Mouse (Mus musculus) heart, postnatal 14 days (tissue): ENCODE results near the gene Emc9. TPM values are rescaled to one million over a fixed set of nuclear protein-coding genes. Genes with fewer than 3 reads are reported as not detected.

Experiments used
- DNase-seq, 2 experiments: peaks; one replicate each; pipeline ENCODE4 v3.0.0; 2021 to 2022
- intact Hi-C: fragments of 180-260 bp; cut with DNase I; formaldehyde crosslinking; loops from one replicate; pipeline ENCODE4 v1.15.1; 2025
- long read RNA-seq, 2 experiments: library from polyadenylated mRNA; stranded (forward); transcript quantifications; one replicate each; pipeline ENCODE4 v2.0.0; 2021
- total RNA-seq, 2 experiments: library from RNA; stranded (reverse); gene quantifications; 2 replicates each; pipeline ENCODE4 v1.2.3; 2021

Emc9 gene
- 10 to 100 TPM; 39.9 to 45.0 TPM for total RNA-seq
- long read RNA-seq, experiment 1, transcript Emc9-201 (5 exons, 855 nt), result major isoform, 38 of 42 reads
- long read RNA-seq, experiment 1, partial matches to known transcripts, result 0 of 42 reads
- long read RNA-seq, experiment 1, other reads (novel, unspliced or antisense), result 3 of 42 reads
- long read RNA-seq, experiment 2, transcript Emc9-201 (5 exons, 855 nt), result major isoform, 41 of 43 reads
- long read RNA-seq, experiment 2, partial matches to known transcripts, result 0 of 43 reads
- long read RNA-seq, experiment 2, other reads (novel, unspliced or antisense), result 1 of 43 reads

DNA sequence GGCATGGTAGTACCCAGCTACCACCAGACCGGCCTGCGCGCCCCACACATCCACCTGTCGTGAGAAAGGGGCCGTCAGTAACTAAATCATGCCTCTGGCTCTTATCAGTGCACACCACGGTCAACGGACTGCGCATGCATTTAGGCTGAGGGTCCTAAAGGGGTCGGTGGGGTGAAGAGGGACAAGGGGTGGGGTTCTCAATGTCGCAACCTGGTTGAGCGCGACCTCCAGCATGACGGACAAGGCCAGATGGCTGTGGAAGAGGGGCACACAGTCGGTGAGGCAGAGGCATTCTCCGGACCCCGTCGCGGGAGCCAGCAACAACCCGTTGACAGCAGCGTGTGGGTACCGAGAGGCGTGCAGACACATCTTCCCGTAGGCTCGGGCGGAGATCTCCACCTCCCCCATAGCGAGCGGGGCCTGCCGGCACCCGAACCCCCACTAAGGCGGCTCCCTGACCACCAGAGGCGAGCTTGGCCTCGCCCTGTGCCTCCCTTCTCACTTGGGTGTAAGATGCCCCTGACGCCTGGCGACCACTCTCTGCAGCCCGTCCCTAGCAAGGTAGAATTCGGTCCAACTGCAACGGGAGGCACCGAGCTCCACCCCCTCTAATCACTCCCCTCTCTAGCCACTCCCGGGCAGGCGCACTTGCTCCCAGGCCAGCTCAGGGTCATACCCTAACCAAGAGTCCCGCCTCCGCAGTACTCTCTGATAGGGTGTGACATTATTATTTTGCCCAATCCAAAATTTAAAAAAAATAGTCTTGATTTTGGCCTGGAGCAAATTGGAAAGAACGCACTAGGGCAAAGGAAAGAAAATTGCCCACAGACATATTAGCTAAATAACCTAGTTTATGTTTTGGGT lies at the start of gene Emc9:
Emc9 (minus strand) TSS at position 601 of the 864 bp plus-strand sequence.
- peak; percentile 79 to 80 for DNase-seq
- intact Hi-C loops, result no loop called here

DNA sequence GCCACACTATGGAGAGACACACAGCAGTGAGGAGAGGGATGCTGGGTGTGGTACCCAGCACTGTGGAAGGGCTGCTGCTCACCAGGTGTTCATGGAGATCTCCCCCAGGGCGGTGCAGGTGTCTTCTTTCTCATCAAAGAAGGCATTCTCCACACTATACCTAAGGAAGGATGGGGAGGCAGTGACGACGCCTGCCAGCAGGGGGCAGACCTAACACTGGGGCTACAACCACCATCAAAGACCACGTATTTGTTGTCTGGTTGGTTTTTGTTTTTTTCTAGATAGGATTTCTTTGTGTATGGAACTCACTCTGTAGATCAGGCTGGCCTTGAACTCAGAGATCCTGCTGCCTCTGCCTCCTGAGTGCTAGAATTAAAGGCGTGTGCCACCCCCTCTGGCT lies 44.2 kb upstream of the Emc9 start:
- intact Hi-C loops, result no loop called here
- peak; percentile 59 to 72 for DNase-seq

DNA sequence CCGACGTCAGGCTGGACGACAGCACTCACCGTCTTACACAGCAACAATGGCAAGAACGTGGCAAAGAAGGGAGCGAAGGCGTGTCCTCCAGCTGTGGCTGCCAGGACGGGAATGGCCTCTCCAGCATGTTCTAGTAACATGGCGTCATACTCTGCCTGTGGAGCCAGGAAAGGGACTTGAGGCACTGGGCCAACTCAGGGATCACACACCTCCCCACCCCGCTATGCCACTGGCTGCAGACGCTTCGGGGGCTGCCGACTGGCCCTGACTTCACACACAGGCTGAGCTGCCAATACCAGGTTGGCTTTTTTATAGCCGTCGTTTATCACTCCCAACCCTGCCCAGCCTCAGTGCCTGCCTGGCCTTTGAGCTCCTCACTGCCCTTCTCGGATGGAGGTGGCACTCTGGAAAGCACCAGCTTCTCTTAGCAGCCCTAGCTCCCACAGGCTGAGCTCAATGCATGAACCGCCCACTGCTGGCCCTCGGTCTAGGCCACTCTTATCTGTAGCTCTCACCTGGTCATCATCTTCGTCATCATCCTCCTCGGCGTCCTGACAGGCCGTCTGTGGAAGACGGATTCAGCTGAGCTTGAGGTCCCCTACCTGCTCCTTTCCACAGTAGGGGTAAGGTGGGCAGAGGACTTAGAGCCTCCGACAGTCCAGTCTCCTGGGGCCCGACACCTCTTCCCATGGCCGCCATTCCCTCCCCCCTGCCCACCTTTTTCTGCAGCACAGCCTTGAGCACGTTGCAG lies 43.1 kb upstream of the Emc9 start:
- no peak for DNase-seq
- intact Hi-C loops, result no loop called here

DNA sequence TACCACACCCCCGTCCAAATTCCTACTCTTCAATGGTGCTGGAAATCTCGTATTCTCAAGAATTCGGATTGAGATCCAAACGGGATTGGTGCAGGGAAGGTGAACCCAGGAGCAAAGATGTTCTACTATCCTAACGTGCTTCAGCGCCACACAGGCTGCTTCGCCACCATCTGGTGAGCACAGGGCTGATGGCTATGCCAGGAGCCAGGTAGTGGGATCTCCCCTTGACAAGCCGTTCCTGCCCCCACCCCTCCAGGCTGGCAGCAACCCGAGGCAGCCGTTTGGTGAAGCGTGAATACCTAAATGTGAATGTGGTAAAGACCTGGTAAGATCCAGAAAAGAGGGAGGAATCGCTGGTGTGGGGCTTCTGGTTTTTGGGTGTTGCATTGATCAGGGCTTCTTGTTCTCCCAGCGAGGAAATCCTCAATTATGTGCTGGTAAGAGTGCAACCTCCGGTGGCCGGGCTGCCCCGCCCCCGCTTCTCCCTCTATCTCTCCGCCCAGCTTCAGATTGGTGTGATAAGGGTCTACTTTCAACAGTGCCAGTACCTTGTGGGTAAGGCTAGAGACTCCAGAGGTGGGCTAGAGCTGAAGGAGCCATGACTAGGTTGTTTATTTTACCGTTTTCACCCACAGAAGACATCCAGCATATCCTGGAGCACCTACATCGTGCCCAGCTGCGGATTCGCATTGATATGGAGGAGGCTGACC lies 33.5 kb upstream of the Emc9 start:
- intact Hi-C loops, result no loop called here
- DNase-seq, result no peak

DNA sequence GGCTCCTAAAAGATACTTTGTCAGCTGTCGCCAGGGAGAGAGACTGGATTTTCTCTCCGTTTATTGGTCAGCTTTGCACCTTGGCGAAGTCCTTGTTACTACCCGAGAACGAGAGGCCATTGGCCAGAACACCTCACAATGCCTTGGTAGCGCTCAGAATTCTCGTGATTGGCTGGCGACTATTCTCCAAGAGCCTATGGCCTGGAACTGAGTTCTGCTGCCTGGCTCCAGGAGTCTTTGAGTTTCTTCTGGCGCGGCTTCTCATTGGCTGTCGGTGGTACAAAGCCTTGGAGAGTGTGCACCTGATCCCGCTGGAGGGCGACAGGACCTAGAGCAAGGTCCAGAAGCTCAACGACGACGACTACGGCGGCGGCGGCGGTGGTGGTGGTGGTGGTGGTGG lies 32.7 kb upstream of the Emc9 start, which contains the start of gene Rec8:
Rec8 (plus strand) TSS at position 216 of the 400 bp plus-strand sequence.
- DNase-seq, result peak in 1 of 2 experiments; percentile 17
- intact Hi-C loops, result no loop called here

DNA sequence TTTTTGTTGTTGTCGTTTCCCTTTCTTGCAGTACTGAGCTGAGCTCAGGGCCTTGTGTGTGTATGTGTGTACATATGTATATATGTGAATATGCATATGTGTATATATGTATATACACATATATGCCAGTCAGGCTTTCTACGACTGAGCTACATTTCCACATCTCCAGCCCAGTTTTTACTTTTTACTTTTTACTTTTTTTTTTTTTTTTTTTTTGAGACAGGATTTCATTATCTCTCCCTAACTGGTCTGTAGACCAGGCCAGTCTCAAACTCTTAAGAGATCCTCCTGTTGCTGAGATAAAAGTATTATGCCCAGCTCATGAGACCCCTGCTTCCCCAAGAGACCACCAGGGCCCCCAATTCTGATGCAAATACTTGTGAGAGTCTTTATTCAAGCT lies 31.7 kb upstream of the Emc9 start:
- no peak for DNase-seq
- intact Hi-C loops, result no loop called here

DNA sequence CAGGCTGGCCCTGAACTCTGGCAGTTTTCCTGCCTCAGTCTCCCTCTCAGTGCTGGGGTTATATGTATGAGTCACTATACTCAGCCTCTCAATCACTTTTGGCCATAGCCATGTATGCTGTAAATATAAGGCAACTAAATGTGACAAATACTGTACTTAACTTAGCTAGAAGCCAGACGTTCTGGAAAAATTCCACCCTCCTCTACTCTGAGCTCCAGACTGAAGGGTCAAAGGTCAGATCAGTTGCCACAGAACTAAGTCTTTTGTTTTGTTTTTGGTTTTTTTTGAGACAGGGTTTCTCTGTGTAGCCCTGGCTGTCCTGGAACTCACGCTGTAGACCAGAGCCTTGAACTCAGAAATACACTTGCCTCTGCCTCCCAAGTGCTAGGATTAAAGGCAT lies 30.8 kb upstream of the Emc9 start:
- DNase-seq, result no peak
- intact Hi-C loops, result no loop called here

DNA sequence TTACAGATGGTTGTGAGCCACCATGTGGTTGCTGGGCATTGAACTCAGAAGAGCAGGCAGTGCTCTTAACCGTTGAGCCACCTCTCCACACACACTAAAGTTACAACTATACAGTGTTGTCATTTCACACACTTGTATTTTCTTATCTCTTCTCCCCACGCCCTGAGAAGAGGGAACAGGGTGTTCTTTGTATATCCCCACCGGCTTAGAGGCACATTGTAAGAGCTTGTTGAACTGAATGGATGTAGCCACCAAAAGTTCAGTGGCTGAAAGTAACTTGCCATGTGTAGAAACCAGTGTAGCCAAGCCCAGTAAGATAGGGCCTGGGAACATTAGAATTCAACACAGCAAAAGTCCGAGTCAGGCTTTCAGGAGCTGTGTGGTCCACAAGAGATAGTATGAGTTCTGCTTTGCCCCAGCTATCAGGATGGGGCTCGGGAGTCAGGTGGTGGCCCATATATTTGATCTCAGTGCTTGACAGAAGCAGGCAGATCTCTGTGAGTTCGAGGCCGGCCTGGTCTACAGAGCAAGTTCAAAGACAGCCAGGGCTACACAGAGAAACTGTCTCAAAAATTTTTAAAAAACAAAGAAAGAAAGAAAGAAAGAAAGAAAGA lies 29.6 kb upstream of the Emc9 start:
- no peak for DNase-seq
- intact Hi-C loops, result no loop called here

DNA sequence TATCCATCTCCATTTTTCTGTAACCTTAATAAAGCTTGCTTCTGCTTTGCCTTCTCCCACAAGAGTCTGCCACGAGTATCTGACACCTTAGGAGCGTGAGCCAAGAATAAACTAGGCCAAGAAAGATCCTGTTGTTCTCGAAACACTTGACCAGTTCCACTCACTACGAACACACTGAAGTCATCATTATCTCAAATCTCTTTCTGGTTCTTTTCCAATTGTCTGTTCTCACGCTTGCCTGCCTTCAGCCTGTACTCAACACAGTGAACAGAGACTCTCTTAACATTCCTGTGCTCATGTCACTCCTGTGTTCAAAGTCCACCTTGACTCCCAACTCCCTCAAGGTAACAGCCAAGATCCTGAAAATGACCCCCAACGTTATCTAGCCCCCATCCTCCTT lies 28.2 kb upstream of the Emc9 start:
- intact Hi-C loops, result no loop called here

DNA sequence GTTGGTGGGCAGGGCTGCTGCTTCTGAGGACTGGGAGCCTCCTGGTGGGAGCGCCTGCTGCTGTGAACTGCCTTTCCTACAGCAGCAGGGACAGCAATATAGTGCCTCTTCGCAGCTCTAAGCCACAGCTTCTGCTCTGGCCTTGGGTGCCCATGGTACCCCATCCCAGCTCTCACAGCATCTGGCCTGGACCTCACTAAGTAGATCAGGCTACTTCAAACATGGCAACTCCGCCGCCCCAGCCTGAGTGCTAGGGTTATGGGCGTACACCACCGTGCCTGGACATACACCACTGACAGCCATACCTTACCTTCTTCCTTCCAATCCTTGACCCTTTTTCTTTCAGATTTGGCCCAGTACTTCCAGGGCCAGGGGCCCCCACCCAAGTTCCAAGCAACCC lies 23.2 kb upstream of the Emc9 start:
- intact Hi-C loops, result no loop called here
- DNase-seq, result no peak

More for the DNA sequence above, 28.2 kb upstream of the Emc9 start:
- no peak for DNase-seq

DNA sequence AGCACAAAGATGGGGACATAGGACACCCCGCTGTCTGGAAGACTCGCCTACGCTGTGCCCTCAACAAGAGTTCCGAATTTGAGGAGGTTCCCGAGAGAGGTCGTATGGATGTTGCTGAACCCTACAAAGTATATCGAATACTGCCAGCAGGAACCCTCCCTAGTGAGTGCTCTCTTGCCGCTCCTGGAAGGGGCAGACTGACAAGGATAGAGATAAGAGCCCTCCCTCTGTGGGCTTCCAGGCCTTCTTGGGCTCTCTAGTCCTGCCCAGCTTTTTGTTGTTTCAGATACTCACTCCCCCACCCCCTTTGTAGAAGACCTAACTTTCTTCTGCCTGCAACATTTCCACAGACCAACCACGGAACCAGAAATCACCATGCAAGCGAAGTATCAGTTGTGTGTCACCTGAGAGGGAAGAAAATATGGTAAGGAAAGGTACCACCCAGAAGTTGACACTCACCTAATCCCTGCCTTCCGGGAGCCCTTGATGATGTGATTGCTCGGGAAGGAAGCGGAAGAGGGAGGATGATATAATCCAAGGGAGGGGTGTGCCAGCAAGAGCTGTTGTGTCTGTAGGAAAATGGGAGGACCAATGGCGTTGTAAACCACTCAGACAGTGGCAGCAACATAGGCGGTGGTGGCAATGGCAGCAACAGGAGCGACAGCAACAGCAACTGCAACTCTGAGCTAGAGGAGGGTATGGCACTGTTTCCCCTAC lies 20.8 kb upstream of the Emc9 start:
- no peak for DNase-seq
- intact Hi-C loops, result no loop called here

DNA sequence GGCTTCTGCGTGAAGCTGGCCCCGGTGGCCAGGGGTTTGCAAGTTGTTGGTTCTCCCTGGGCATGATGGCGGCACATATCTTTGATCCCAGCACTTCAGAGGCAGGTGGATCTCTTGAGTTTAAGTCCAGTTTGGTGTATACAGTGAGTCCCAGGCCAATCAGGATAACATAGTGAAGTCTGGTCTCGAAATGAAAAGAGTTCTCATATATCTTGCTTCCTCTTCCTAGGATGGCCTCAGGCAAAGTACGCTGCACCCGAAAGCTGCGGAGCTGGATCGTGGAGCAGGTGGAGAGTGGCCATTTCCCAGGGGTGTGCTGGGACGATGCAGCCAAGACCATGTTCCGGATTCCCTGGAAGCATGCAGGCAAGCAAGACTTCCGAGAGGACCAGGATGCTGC lies 19.7 kb upstream of the Emc9 start:
- no peak for DNase-seq
- intact Hi-C loops, result loop anchor here (5.0 kb wide), 2 partner anchors 43 to 108 kb away; partner anchors contain the start of genes A730061H03Rik and Dcaf11

DNA sequence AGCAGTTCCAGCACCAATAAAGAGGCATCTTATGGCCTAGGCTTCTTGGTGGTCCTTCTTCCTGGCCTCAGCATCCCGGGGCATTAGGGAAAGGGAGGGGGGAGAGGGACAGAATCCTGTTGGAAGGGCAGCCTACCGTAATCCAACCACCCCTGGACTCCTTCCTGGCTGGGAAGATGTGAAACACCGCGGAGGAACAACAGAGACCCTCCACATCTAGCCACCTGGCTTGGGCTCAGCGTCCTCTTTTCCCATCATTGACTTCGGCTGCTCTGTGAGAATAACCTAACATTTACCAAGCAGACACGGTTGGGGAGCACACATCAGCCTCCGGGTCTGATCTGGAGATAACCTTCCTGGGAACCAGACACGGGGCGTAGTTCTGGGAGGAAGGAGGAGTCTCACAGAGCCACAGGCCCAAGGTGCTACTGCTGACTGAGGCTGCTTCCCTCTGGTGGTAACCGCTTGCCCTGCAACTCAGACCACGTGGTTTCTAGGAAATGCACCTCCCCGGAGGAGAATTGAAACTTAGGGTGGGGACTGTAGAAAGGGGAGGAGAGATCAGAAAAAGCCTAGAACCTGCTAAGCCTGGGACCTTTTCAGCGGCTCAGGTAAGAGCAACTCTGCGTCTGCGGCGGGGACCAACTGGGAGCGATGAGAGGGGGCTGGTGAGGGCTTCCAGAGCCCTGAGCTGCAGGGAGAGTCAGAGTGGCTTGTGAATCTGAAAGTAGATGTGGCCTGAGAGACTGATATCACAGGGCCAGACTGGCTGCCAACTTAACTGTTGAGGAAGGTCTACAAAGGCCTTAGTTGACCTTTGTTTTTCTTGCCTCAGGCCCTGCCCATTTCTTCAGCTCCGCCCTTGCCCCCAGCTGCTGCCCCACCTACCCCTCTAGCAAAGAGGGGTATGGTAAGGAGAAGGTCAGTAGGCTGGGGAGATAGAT lies 18.8 kb upstream of the Emc9 start:
- DNase-seq, result peak; percentile 85 to 93
- intact Hi-C loops, result loop anchor here (5.0 kb wide), 2 partner anchors 42 to 107 kb away; partner anchors contain the start of genes A730061H03Rik and Dcaf11

DNA sequence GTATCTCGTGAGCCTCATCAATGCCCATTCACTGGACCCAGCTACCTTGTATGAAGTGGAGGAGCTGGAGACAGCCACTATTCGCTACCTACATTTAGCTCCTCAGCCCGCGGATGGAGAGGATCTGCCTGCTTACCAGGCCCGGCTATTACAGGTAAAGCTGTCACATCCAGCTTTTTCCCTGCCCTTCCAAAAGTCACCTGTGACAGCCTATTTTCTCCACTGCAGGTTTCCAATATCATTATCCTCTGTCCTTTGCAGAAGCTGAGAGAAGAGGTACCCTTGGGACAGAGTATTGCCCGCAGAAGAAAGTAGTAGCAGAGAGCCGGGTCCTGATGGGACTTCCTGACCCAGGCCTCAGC lies 18.1 kb upstream of the Emc9 start, which contains the start of gene Irf9:
Irf9 (plus strand) TSS at position 301 of the 362 bp plus-strand sequence.
- DNase-seq, result no peak
- intact Hi-C loops, result loop anchor here (5.0 kb wide), 2 partner anchors 41 to 106 kb away; partner anchors contain the start of genes A730061H03Rik and Dcaf11

DNA sequence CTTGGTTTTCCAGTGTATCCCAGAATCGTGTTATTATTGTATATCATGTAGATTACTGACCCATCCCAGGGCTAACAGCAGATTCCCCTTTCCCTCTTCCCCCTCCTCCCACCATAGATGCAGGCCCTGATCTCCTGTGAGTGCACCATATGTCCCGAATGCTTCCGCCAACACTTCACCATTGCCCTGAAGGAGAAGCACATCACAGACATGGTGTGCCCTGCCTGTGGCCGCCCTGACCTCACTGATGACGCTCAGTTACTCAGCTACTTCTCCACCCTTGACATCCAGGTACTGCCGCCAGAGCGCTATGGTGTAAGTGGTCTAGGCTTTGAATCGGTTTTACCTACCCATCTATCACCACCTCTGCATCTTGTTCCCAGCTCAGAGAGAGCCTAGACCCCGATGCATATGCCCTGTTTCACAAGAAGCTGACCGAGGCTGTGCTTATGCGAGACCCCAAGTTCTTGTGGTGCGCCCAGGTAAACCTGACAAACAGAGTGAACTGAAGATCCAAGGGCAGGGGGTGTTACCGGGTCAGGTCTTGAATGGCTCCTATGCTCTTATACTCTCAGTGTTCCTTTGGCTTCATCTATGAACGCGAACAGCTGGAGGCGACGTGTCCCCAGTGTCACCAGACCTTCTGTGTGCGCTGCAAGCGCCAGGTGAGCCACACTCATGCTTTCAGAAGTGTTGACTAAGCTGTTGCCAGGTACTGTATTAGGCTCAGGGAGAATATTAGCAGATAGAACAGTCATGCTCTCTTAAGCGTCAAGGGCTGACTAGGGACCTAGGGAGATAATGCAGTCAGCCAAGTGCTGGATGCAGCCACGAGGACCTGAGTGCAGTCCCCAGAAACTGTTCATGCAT lies 13.7 kb upstream of the Emc9 start:
- no peak for DNase-seq
- intact Hi-C loops, result no loop called here

DNA sequence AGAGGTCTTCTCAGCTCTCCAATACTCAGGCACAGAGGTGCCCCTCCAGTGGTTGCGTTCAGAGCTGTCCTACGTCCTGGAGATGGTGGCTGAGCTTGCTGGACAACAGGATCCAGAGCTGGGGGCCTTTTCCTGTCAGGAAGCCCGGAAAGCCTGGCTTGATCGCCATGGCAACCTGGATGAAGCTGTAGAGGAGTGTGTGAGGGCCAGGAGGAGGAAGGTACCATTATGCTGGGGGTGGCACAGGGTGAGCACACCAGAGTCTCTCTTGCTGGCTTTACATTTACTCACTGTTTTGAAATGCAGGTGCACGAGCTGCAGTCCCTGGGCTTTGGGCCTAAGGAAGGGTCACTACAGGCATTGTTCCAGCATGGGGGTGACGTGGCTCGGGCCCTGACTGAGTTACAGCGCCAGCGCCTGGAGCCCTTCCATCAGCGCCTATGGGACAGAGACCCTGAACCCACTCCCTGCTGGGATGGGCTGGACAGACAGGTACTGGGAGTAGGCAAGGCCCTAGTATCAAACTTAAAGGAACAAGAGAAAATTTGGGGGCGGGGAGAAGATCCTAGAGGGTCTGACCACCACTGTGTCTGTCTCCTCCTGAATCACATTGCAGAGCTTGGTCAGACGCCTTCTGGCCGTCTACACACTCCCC lies 11.1 kb upstream of the Emc9 start:
- DNase-seq, result no peak
- intact Hi-C loops, result no loop called here
